Mouse (Mus musculus): ENCODE data around the gene Kcnh1.

- TF ChIP-seq CTCF (IDR thresholded peaks at IDR 0.05; ENCODE audit: control insufficient read depth, insufficient read depth, insufficient replicate concordance, low read depth, low read length) (no peak), POLR2A (IDR thresholded peaks at IDR 0.05; ENCODE audit: control insufficient read depth, low read depth, low read length) (no peak)
Measured at GRCm38 (mm10) chr1:192305155-192305554, 114.6 kb downstream of the Kcnh1 start.

All from testis, adult 2 months (tissue).